Mouse (Mus musculus) kidney, postnatal 0 days (tissue): ENCODE results near the gene Ubqlnl. TPM values are rescaled to one million over a fixed set of nuclear protein-coding genes. Genes with fewer than 3 reads are reported as not detected.

Experiments used
- ATAC-seq: fragments of 200-750 bp; cut with Nextera tagmentation; replicated peaks from 2 replicates; pipeline ENCODE4 v1.8.0; 2017; ENCODE audit warnings: low read depth, moderate number of reproducible peaks, moderate TSS enrichment, moderate library complexity; ENCODE audit not compliant: low FRiP score
- DNase-seq: peaks from one replicate; pipeline ENCODE4 v3.0.0-alpha.2; 2016; ENCODE audit warnings: low spot score
- H3K27ac ChIP-seq: fragments of 300-500 bp; sonication (generic); 2 replicates; pipeline ENCODE4 v1.5.1; 2014; ENCODE audit warnings: mild to moderate bottlenecking
- H3K27me3 ChIP-seq: fragments of 300-500 bp; sonication (generic); 2 replicates; pipeline ENCODE4 v1.6.1; 2014; ENCODE audit warnings: low read length, mixed read lengths; ENCODE audit not compliant: insufficient read depth
- H3K36me3 ChIP-seq: fragments of 300-500 bp; sonication (generic); 2 replicates; pipeline ENCODE4 v1.6.1; 2014; ENCODE audit warnings: low read length, mixed read lengths; ENCODE audit not compliant: insufficient read depth
- H3K4me1 ChIP-seq: fragments of 300-500 bp; sonication (generic); replicated peaks from 2 replicates; pipeline ENCODE4 v1.6.1; 2014; ENCODE audit warnings: antibody characterized with exemption, low read length, mixed read lengths; ENCODE audit not compliant: insufficient read depth
- H3K4me2 ChIP-seq: fragments of 300-500 bp; sonication (generic); 2 replicates; pipeline ENCODE4 v1.6.1; 2014; ENCODE audit warnings: mild to moderate bottlenecking, low read length, moderate library complexity, mixed read lengths
- H3K4me3 ChIP-seq: fragments of 300-500 bp; sonication (generic); replicated peaks from 2 replicates; pipeline ENCODE4 v1.5.1; 2014; ENCODE audit warnings: low read depth, low read length
- H3K9ac ChIP-seq: fragments of 300-500 bp; sonication (generic); 2 replicates; pipeline ENCODE4 v1.6.1; 2014; ENCODE audit warnings: low read depth, low read length
- H3K9me3 ChIP-seq: fragments of 300-500 bp; sonication (generic); replicated peaks from 2 replicates; pipeline ENCODE4 v1.6.1; 2016; ENCODE audit warnings: low read length, inconsistent platforms, mixed read lengths
- CTCF ChIP-seq: IDR thresholded peaks from 2 replicates; pipeline ENCODE4 v1.5.1; 2016; ENCODE audit warnings: antibody characterized with exemption, low read depth, mild to moderate bottlenecking, moderate library complexity
- WGBS: fragments of 180-500 bp; shearing (Covaris S2); extraction: QIAGEN DNeasy Blood & Tissue Kit; methylation state at CpG from one replicate; pipeline ENCODE4 v1.1.7; 2014; 5-methylcytosine and 5-hydroxymethylcytosine counted together
- polyA plus RNA-seq: library from polyadenylated mRNA; unstranded; fragments of >200 nt; fragmentation: Nextera tagmentation; extraction: Ambion mirVana; gene quantifications from 2 replicates; pipeline ENCODE4 v1.2.1, GENCODE M21; 2015

The Ubqlnl gene
- polyA plus RNA-seq, result not detected in 2 replicates

DNA sequence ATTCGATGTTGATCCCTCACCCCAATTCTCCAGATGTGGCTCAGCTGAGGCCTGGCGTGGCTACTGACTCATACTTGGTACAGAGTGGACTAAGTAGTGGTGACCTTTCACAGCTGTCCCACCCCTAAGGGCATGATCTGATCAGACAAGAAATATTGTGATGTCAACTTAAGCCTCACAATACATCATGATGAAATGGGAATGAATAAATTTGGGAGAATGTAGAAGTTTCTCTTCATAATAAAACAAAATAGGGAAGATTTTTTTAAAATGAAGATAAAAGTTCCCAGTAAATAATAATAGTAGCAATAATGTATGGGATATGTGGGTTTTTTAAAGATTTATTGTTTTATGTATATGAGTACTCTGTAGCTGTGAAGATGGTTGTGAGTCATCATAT is at the start of gene Ubqlnl:
Ubqlnl (minus strand) TSS at position 101 of the 400 bp plus-strand sequence.
- WGBS, result 79% methylated on average over 2 of the region's 2 CpGs
- Histone ChIP-seq H3K27ac (no peak within 1 kb of the TSS), H3K4me1 (no peaks in the 10 kb centered on the region), H3K4me3 (no peak within 1 kb of the TSS), H3K4me2 (no peak within 1 kb of the TSS), H3K9me3 (no peaks in the 10 kb centered on the region), H3K27me3 (no peaks in the 10 kb centered on the region), H3K36me3 (no peaks in the 10 kb centered on the region), H3K9ac (no peak within 1 kb of the TSS)
- ATAC-seq, result no peak
- no peak for TF ChIP-seq CTCF
- DNase-seq, result no peak

DNA sequence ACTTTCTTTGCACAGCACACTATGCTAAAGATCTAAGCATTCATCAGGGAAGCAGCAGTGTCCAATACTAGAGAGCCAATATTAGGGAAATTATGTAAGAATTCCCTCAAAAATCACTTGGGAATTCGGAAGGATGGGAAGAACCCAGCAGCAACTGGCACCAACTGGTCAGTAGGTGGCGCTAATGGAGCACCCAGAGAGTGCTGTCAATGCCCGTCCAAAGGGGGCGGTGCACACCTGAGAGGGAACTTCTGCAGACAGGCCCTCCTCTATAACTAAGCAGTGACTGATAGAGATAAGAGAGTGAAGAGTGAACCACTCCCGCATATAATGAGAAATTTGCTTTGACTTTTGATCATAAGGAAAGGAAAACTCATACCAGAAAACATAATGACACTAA is 49.5 kb upstream of the Ubqlnl start:
- H3K27ac ChIP-seq, result no peak overlapping the region
- no peaks in the 10 kb centered on the region for H3K36me3 ChIP-seq
- H3K4me3 ChIP-seq, result no peak overlapping the region
- H3K9ac ChIP-seq, result no peak overlapping the region
- no peaks in the 10 kb centered on the region for H3K4me1 ChIP-seq
- H3K27me3 ChIP-seq, result no peaks in the 10 kb centered on the region
- H3K9me3 ChIP-seq, result no peaks in the 10 kb centered on the region
- DNase-seq (peak; percentile 75), ATAC-seq (peak; percentile 76)
- no peak overlapping the region for H3K4me2 ChIP-seq
- 2% methylated on average over 5 of the region's 5 CpGs for WGBS
- peak; percentile 96 for TF ChIP-seq CTCF

DNA sequence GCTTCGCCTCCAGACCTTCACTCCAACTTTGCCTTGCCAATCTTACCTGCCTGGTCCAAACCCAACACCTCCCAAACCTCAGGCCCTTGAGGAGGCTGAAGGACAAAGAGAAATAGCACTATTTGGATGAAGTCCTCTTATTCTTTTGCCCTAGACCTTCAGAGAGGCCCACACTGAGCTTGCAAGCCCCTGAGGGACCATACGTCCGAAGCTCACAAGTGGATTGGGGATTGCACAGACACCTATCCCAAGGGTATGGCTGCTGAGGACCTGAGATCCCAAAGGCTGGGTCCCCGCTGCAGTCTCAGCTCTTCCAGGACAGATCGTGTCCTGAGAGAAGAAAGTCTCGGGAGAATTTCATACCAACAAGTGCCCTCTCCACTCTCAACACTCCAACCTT is 45.5 kb upstream of the Ubqlnl start, which contains the start of gene Olfr649:
Olfr649 (minus strand) TSS at position 101 of the 400 bp plus-strand sequence.
- TF ChIP-seq CTCF, result no peak
- no peaks in the 10 kb centered on the region for H3K27me3 ChIP-seq
- no peaks in the 10 kb centered on the region for H3K36me3 ChIP-seq
- WGBS, result 87% methylated on average over 6 of the region's 6 CpGs
- H3K27ac ChIP-seq, result no peak within 1 kb of the TSS
- H3K4me2 ChIP-seq, result no peak within 1 kb of the TSS
- no peak for ATAC-seq
- no peaks in the 10 kb centered on the region for H3K4me1 ChIP-seq
- no peak for DNase-seq
- H3K9me3 ChIP-seq, result no peaks in the 10 kb centered on the region
- no peak within 1 kb of the TSS for H3K4me3 ChIP-seq
- no peak within 1 kb of the TSS for H3K9ac ChIP-seq

DNA sequence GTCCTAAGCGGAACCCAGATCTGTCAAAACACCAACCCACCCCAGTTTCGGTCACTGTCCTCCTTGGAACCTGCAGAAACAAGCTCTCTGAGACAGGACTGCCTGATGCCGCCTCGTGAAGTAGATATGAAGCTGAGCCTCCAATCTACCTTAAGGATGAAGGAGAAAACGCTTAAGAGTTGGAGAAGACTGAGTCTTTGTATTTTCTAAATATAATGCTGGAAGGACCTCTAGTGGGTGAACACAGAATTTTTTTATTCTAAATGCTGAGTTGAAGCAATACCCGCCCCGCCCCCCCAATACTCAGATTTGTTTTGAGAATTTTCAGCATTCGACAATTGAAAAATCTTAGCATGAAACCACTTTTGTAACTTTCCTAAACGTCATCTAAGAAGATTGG is 40.9 kb upstream of the Ubqlnl start:
- Histone ChIP-seq H3K36me3 (no peaks in the 10 kb centered on the region), H3K9me3 (no peaks in the 10 kb centered on the region), H3K4me3 (no peak overlapping the region), H3K9ac (no peak overlapping the region), H3K4me2 (no peak overlapping the region), H3K27ac (no peak overlapping the region), H3K4me1 (no peaks in the 10 kb centered on the region), H3K27me3 (no peaks in the 10 kb centered on the region)
- ATAC-seq (no peak), DNase-seq (no peak)
- WGBS, result 65% methylated on average over 9 of the region's 9 CpGs
- no peak for TF ChIP-seq CTCF

DNA sequence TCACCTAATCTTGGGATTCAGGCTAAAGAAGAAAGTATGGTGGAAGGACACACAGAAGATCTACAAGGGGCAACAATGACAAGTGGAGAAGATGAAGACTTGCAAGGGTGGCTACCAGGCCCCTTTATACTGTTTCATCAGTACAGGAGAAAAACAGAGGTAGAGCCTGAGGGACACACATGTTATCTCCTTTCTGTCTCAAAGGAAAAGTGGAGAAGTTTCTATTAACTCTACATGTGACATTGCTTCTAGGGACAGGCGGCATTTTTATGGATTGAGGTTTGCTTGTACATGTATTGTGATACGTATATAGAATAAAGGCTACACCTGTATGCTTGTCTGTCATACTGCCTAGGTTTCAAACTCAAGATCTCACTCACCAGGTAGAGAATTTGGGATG is 32.9 kb upstream of the Ubqlnl start, which contains the start of gene Olfr648:
Olfr648 (minus strand) TSS at position 101 of the 400 bp plus-strand sequence.
- no peak within 1 kb of the TSS for H3K4me3 ChIP-seq
- H3K4me1 ChIP-seq, result no peaks in the 10 kb centered on the region
- no peaks in the 10 kb centered on the region for H3K27me3 ChIP-seq
- WGBS, result 92% methylated on average over 2 of the region's 2 CpGs
- no peak within 1 kb of the TSS for H3K27ac ChIP-seq
- TF ChIP-seq CTCF, result no peak
- H3K9me3 ChIP-seq, result no peaks in the 10 kb centered on the region
- H3K36me3 ChIP-seq, result no peaks in the 10 kb centered on the region
- ATAC-seq (no peak), DNase-seq (no peak)
- no peak within 1 kb of the TSS for H3K9ac ChIP-seq
- no peak within 1 kb of the TSS for H3K4me2 ChIP-seq

DNA sequence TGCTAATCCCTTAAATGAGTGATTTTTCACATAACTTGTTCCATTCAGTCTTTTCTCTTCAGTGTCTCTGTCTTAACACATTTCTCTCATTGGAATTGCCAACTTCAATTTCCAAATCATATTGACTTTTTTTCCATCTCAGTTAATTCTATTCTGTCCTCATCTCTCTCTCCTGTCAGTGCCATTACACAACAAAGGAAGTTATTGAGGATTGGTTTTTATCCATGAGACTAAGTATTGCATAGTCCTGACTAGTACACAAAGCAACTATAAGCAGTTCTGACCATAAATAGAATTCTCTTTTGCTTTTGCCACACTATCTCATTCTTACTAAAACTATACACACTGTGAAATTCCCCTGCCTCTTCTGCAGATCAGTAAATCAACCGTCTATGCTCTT is 28.7 kb upstream of the Ubqlnl start:
- Histone ChIP-seq H3K36me3 (no peaks in the 10 kb centered on the region), H3K4me2 (no peak overlapping the region), H3K4me1 (no peaks in the 10 kb centered on the region), H3K4me3 (no peak overlapping the region), H3K27me3 (no peaks in the 10 kb centered on the region), H3K27ac (no peak overlapping the region), H3K9me3 (no peaks in the 10 kb centered on the region), H3K9ac (no peak overlapping the region)
- DNase-seq (no peak), ATAC-seq (no peak)
- no peak for TF ChIP-seq CTCF
- WGBS, result 93% methylated on average over 1 of the region's 1 CpGs

DNA sequence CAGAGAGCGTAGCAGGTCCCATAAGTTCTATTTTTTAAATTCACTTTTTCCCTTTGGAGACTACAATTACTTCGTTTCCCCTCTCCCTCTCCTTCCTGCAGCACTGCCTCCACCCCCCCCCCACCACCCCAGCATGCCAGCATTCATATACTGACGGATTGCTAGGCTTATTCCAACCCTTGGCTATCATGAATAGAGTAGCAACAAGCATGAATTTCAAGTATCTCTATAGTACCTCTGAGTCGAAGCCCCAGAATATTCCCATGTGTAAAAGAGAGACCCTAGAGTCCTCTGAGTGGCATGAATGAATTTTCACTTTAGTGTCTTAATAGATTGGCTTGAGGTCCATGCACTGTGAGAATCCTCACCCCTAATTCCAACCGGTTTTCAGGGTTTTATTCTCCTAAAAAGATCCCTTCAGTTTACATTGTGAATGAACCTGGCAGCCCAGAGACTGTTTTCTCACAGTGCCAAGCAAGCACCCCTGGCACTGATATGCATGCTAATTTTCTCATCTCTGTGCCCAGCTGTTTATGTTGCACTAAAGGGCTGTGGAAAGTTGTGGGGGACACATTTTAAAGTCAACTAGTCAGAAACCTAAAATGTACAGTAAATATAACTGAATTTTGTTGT is 28.2 kb upstream of the Ubqlnl start:
- H3K36me3 ChIP-seq, result no peaks in the 10 kb centered on the region
- 74% methylated on average over 5 of the region's 5 CpGs for WGBS
- H3K27me3 ChIP-seq, result no peaks in the 10 kb centered on the region
- DNase-seq (no peak), ATAC-seq (no peak)
- no peak overlapping the region for H3K4me2 ChIP-seq
- no peak for TF ChIP-seq CTCF
- no peaks in the 10 kb centered on the region for H3K9me3 ChIP-seq
- no peak overlapping the region for H3K4me3 ChIP-seq
- H3K9ac ChIP-seq, result no peak overlapping the region
- no peak overlapping the region for H3K27ac ChIP-seq
- no peaks in the 10 kb centered on the region for H3K4me1 ChIP-seq
